In the genomic region with DNA sequence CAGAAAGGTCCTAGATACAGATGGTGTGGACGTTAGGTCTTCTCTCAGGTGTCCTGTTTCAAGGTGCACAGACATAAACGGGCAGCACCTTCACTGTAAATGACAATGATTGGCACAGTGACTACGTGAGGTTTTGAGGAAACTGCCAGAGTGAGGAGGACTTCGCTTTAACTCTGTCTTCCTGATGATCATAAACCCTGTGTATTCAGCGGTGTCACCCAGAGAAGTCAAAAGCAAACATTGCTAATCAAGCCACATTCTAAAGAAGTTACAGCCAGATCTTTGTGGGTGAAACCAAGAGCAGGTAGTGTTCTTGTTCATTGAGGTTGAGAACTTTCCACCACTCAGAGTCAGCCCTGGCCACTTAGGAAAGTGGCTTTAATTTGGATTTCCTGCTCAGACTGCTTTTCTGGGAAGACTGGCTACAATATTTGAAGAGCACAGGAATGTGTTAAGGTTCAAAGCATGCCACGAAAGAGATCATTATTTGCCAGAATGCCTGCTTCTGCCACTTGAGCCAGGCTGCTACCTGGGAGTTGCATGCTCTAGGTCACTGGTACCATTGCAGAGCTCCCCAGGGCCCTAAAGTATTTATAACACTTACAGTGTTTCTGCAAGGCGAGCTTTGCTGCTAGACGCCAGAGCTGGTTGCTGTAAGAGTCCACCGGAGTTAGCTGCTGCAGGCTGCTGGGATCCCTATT, we compare ENCODE assay signal across 22 mouse cellular contexts. TPM values are rescaled to one million over a fixed set of nuclear protein-coding genes. Genes with fewer than 3 reads are reported as not detected.
"Had no signal": no experiment of that assay in that cellular context is flagged by ENCODE, and none has a peak within 500 bp of the region (broad histone marks: within the 10 kb centered on the region; RNA-seq: fewer than 3 reads in every experiment).

No protein-coding gene starts in this region.

- H3K9me3 ChIP-seq: limb, embryonic 12.5 days; neural tube, embryonic 15.5 days had no signal

- DNase-seq: kidney, adult 11 months; kidney, adult 9 months; kidney, postnatal 36 days; layer of hippocampus, adult 9-11 months; layer of hippocampus, postnatal 36 days; lung, adult 18-20 months; midbrain, embryonic 14.5 days; right cerebral cortex, adult 18-20 months; right cerebral cortex, postnatal 25 days; thymus, postnatal 36 days had no signal

- H3K27ac ChIP-seq: kidney, postnatal 0 days; limb, embryonic 12.5 days; liver, embryonic 14.5 days; neural tube, embryonic 15.5 days had no signal

- H3K4me1 ChIP-seq: neural tube, embryonic 15.5 days had no signal

- H3K4me2 ChIP-seq: limb, embryonic 12.5 days; neural tube, embryonic 15.5 days had no signal

- H3K36me3 ChIP-seq: limb, embryonic 12.5 days; neural tube, embryonic 15.5 days had no signal

- H3K9ac ChIP-seq: limb, embryonic 12.5 days; liver, embryonic 14.5 days; neural tube, embryonic 15.5 days had no signal

- H3K4me3 ChIP-seq: limb, embryonic 12.5 days; myocyte; neural tube, embryonic 15.5 days had no signal

RNA-seq across cellular contexts. Expression of a gene that starts 35.5 kb away (rescaled TPM):
- total RNA-seq: layer of hippocampus, adult 18-20 months; layer of hippocampus, postnatal 36 days; left cerebral cortex, adult 8-10 months; left cerebral cortex, postnatal 25 days; liver, adult 2 months had no signal
- polyA plus RNA-seq: kidney, postnatal 0 days; limb, embryonic 12.5 days; liver, adult 2 months; midbrain, embryonic 14.5 days; myocyte; neural tube, embryonic 11.5 days; small intestine, adult 2 months; stomach, embryonic 16.5 days had no signal
